ENCODE assay signal across 8 mouse cellular contexts in genomic region chr5:118155565-118155947, GRCm38 (mm10). TPM values are rescaled to one million over a fixed set of nuclear protein-coding genes. Genes with fewer than 3 reads are reported as not detected.
DNase-seq lines count a peak whose midpoint lies in the region; ATAC-seq and TF ChIP-seq lines count a peak whose summit lies in the region.

No protein-coding gene starts in this region.

- H3K4me1 ChIP-seq in heart, embryonic 13.5 days, result peaks cover 39% of the 10 kb centered on the region
- peaks cover 15% of the 10 kb centered on the region for H3K4me1 ChIP-seq in E14TG2a.4 (replicated peaks; ENCODE audit: low read depth, low read length)
- peaks cover 16% of the 10 kb centered on the region for H3K4me1 ChIP-seq in forebrain, embryonic 16.5 days (replicated peaks; ENCODE audit: control insufficient read depth, insufficient read depth, low read length)
- peaks cover 11% of the 10 kb centered on the region for H3K4me1 ChIP-seq in liver, embryonic 16.5 days (ENCODE audit: control insufficient read depth, low read depth, low read length)

- 18% methylated on average over 9 of the region's 9 CpGs for WGBS in heart, embryonic 13.5 days
- WGBS in forebrain, embryonic 16.5 days, result 27% methylated on average over 9 of the region's 9 CpGs
- 19% methylated on average over 9 of the region's 9 CpGs for WGBS in liver, embryonic 16.5 days (ENCODE audit: insufficient replicate concordance)

- peak overlapping the region; percentile 76 for H3K4me3 ChIP-seq in heart, embryonic 13.5 days
- peak overlapping the region; percentile 92 for H3K4me3 ChIP-seq in E14TG2a.4 (replicated peaks; ENCODE audit: low read length)
- peak overlapping the region; percentile 65 for H3K4me3 ChIP-seq in forebrain, embryonic 16.5 days (replicated peaks; ENCODE audit: low read length)
- H3K4me3 ChIP-seq in liver, embryonic 16.5 days (ENCODE audit: low read depth, low read length), result peak overlapping the region; percentile 92

- H3K27me3 ChIP-seq in heart, embryonic 13.5 days (replicated peaks), result peaks cover 13% of the 10 kb centered on the region
- no peaks in the 10 kb centered on the region for H3K27me3 ChIP-seq in E14TG2a.4 (ENCODE audit: insufficient read depth, low read length)
- H3K27me3 ChIP-seq in forebrain, embryonic 16.5 days (replicated peaks; ENCODE audit: control insufficient read depth, insufficient read depth, low read length), result no peaks in the 10 kb centered on the region; the same call in 1 of the 2 replicates
- no peaks in the 10 kb centered on the region for H3K27me3 ChIP-seq in liver, embryonic 16.5 days (ENCODE audit: control insufficient read depth, insufficient read depth, low read depth, low read length)

- H3K4me2 ChIP-seq in heart, embryonic 13.5 days, result peak overlapping the region; percentile 75
- H3K4me2 ChIP-seq in forebrain, embryonic 16.5 days (ENCODE audit: low read length), result peak overlapping the region; percentile 80
- H3K4me2 ChIP-seq in liver, embryonic 16.5 days (ENCODE audit: low read depth, low read length), result peak overlapping the region; percentile 81

- DNase-seq in heart, adult 11 months, result no peak
- DNase-seq in frontal cortex, adult 2 months (ENCODE audit: extremely low spot score in 1 of 2, low spot score in 1 of 2), result no peak
- DNase-seq in adrenal gland, adult 8-10 months, result no peak
- DNase-seq in cerebellum, adult 9-11 months, result no peak

- peak overlapping the region; percentile 90 for H3K9ac ChIP-seq in heart, embryonic 13.5 days
- H3K9ac ChIP-seq in forebrain, embryonic 16.5 days (replicated peaks; ENCODE audit: low read depth, low read length), result peak overlapping the region; percentile 75
- H3K9ac ChIP-seq in liver, embryonic 16.5 days (ENCODE audit: low read depth, low read length), result no peak overlapping the region; the same call in 1 of the 2 replicates

- peaks cover 21% of the 10 kb centered on the region for H3K36me3 ChIP-seq in heart, embryonic 13.5 days
- peaks cover 20% of the 10 kb centered on the region for H3K36me3 ChIP-seq in E14TG2a.4 (ENCODE audit: insufficient read depth, low read length)
- no peaks in the 10 kb centered on the region; the same call in 1 of the 2 replicates for H3K36me3 ChIP-seq in forebrain, embryonic 16.5 days (ENCODE audit: control insufficient read depth, insufficient read depth)
- peaks cover 4% of the 10 kb centered on the region; the same call in 1 of the 2 replicates for H3K36me3 ChIP-seq in liver, embryonic 16.5 days (ENCODE audit: control insufficient read depth, insufficient read depth)

- H3K9me3 ChIP-seq in heart, embryonic 13.5 days, result no peaks in the 10 kb centered on the region
- no peaks in the 10 kb centered on the region for H3K9me3 ChIP-seq in E14TG2a.4 (ENCODE audit: low read length)
- H3K9me3 ChIP-seq in forebrain, embryonic 16.5 days (ENCODE audit: control insufficient read depth, low read length), result no peaks in the 10 kb centered on the region
- H3K9me3 ChIP-seq in liver, embryonic 16.5 days (replicated peaks; ENCODE audit: control insufficient read depth, low read length), result no peaks in the 10 kb centered on the region

- no peak overlapping the region for H3K27ac ChIP-seq in heart, embryonic 13.5 days (replicated peaks)
- peak overlapping the region; percentile 53; the same call in 1 of the 2 replicates for H3K27ac ChIP-seq in forebrain, embryonic 16.5 days (ENCODE audit: low read length)
- no peak overlapping the region for H3K27ac ChIP-seq in liver, embryonic 16.5 days (ENCODE audit: low read length)

- no peak for TF ChIP-seq CTCF in E14TG2a.4 (conservative IDR thresholded peaks at IDR 0.05; ENCODE audit: low read length)

- ATAC-seq in heart, embryonic 13.5 days (ENCODE audit: extremely low read depth, insufficient number of reproducible peaks, low FRiP score, low TSS enrichment), result no peak
- ATAC-seq in forebrain, embryonic 16.5 days, result peak; percentile 13; the same call in 1 of the 2 replicates
- no peak for ATAC-seq in liver, embryonic 16.5 days (ENCODE audit: low read depth)

RNA-seq across cellular contexts. Expression of gene Fbxw8, which starts 0.3 kb away (rescaled TPM):
- 21.5 and 22.0 TPM in 2 replicates for polyA plus RNA-seq in heart, embryonic 13.5 days (2015; fragmentation: Nextera tagmentation; extraction: Ambion mirVana)
- 21.5 and 24.7 TPM in 2 replicates for polyA plus RNA-seq in forebrain, embryonic 16.5 days (2015; fragmentation: Nextera tagmentation; extraction: Ambion mirVana)
- 6.5 and 7.9 TPM in 2 replicates for polyA plus RNA-seq in liver, embryonic 16.5 days (2015; fragmentation: Nextera tagmentation; extraction: Ambion mirVana)
- 29.2 and 30.2 TPM in 2 replicates for polyA plus RNA-seq in frontal cortex, adult 2 months (2012; rRNA removed)
- total RNA-seq in adrenal gland, adult 8-10 months (2022), result 10 to 100 TPM; 47.0 to 57.6 (median 51.7) TPM

RNA-seq across cellular contexts. Expression of gene Hrk, which starts 8.9 kb away (rescaled TPM):
- polyA plus RNA-seq in heart, embryonic 13.5 days (2015; fragmentation: Nextera tagmentation; extraction: Ambion mirVana), result not detected in 2 replicates
- 2.3 and 3.3 TPM in 2 replicates for polyA plus RNA-seq in forebrain, embryonic 16.5 days (2015; fragmentation: Nextera tagmentation; extraction: Ambion mirVana)
- not detected in 2 replicates for polyA plus RNA-seq in liver, embryonic 16.5 days (2015; fragmentation: Nextera tagmentation; extraction: Ambion mirVana)
- 17.0 and 22.1 TPM in 2 replicates for polyA plus RNA-seq in frontal cortex, adult 2 months (2012; rRNA removed)
- under 1 TPM; 0.06 to 0.09 (median 0.08) TPM for total RNA-seq in adrenal gland, adult 8-10 months (2022)
